Mouse (Mus musculus) erythroblast, embryonic 14.5 days (primary cell): Measurements from ENCODE around the gene Zdhhc7. TPM values are rescaled to one million over a fixed set of nuclear protein-coding genes. Genes with fewer than 3 reads are reported as not detected.

Source experiments
- H3K27me3 ChIP-seq: 2 replicates; pipeline ENCODE4 v1.6.1; 2012; ENCODE audit warnings: inconsistent platforms; ENCODE audit not compliant: control insufficient read depth
- H3K36me3 ChIP-seq: 2 replicates; pipeline ENCODE4 v1.6.1; 2012; ENCODE audit warnings: mild to moderate bottlenecking, inconsistent platforms; ENCODE audit not compliant: control insufficient read depth
- H3K4me1 ChIP-seq: 2 replicates; pipeline ENCODE4 v1.6.1; 2012; ENCODE audit warnings: inconsistent platforms; ENCODE audit not compliant: control insufficient read depth
- H3K4me3 ChIP-seq: replicated peaks from 2 replicates; pipeline ENCODE3; 2012; ENCODE audit warnings: moderate library complexity, mild to moderate bottlenecking, inconsistent platforms
- H3K9me3 ChIP-seq: 2 replicates; pipeline ENCODE4 v1.6.1; 2012; ENCODE audit warnings: low read length, inconsistent platforms, mixed read lengths; ENCODE audit not compliant: control insufficient read depth
- GATA1 ChIP-seq: IDR thresholded peaks from 2 replicates; pipeline ENCODE4 v1.6.1; 2012; ENCODE audit warnings: low read length, inconsistent platforms, mixed read lengths
- TAL1 ChIP-seq: IDR thresholded peaks from 3 replicates; pipeline ENCODE4 v1.6.1; 2012; ENCODE audit warnings: low read length, inconsistent platforms, mixed read lengths
- polyA plus RNA-seq: library from polyadenylated mRNA; stranded (reverse); fragments of >175 nt; gene quantifications from 2 replicates; pipeline ENCODE4 v1.2.3, GENCODE M21; 2012

The Zdhhc7 gene
- polyA plus RNA-seq: 1.8 and 4.0 TPM in 2 replicates

- H3K9me3 ChIP-seq: no peaks in the 10 kb centered on the region
- peaks cover 10% of the 10 kb centered on the region for H3K36me3 ChIP-seq
- TF ChIP-seq GATA1 (peak; percentile 23; the same call in 1 of the 2 replicates), TAL1 (no peak)
- no peaks in the 10 kb centered on the region for H3K27me3 ChIP-seq
- peak within 1 kb of the TSS; percentile 89 for H3K4me3 ChIP-seq
- peaks cover 47% of the 10 kb centered on the region for H3K4me1 ChIP-seq
These were observed at the start of gene Zdhhc7 for GRCm38 (mm10) chr8:120101068-120101972. Gene Zdhhc7, minus strand, starts transcription at chr8:120101482.

GRCm38 (mm10) chr8:120150028-120150427 lies 48.7 kb upstream of the Zdhhc7 start:
- Histone ChIP-seq H3K4me3 (no peak overlapping the region), H3K4me1 (no peaks in the 10 kb centered on the region), H3K9me3 (no peaks in the 10 kb centered on the region), H3K36me3 (no peaks in the 10 kb centered on the region), H3K27me3 (no peaks in the 10 kb centered on the region)
- no peak for TF ChIP-seq GATA1
- TF ChIP-seq TAL1: no peak

- TF ChIP-seq TAL1 (no peak), GATA1 (no peak)
- H3K9me3 ChIP-seq: no peaks in the 10 kb centered on the region
- no peaks in the 10 kb centered on the region for H3K36me3 ChIP-seq
- H3K4me1 ChIP-seq: no peaks in the 10 kb centered on the region
- no peaks in the 10 kb centered on the region for H3K27me3 ChIP-seq
- no peak overlapping the region for H3K4me3 ChIP-seq
These were observed 44.8 kb upstream of the Zdhhc7 start for GRCm38 (mm10) chr8:120146051-120146450.

GRCm38 (mm10) chr8:120144652-120145301 lies 43.5 kb upstream of the Zdhhc7 start:
- H3K4me1 ChIP-seq: no peaks in the 10 kb centered on the region
- no peaks in the 10 kb centered on the region for H3K9me3 ChIP-seq
- H3K4me3 ChIP-seq: no peak overlapping the region
- H3K36me3 ChIP-seq: no peaks in the 10 kb centered on the region
- no peaks in the 10 kb centered on the region for H3K27me3 ChIP-seq
- no peak for TF ChIP-seq GATA1
- no peak for TF ChIP-seq TAL1

- Histone ChIP-seq H3K4me1 (no peaks in the 10 kb centered on the region), H3K4me3 (no peak overlapping the region), H3K9me3 (no peaks in the 10 kb centered on the region), H3K36me3 (no peaks in the 10 kb centered on the region), H3K27me3 (no peaks in the 10 kb centered on the region)
- TF ChIP-seq TAL1: no peak
These were observed 42.8 kb upstream of the Zdhhc7 start for GRCm38 (mm10) chr8:120143911-120144651.

- peaks cover 2% of the 10 kb centered on the region; the same call in 1 of the 2 replicates for H3K27me3 ChIP-seq
- TF ChIP-seq GATA1 (no peak), TAL1 (no peak)
These were observed 39.5 kb upstream of the Zdhhc7 start for GRCm38 (mm10) chr8:120140769-120141168.

GRCm38 (mm10) chr8:120138958-120139357 lies 37.7 kb upstream of the Zdhhc7 start:
- H3K4me1 ChIP-seq: no peaks in the 10 kb centered on the region
- peaks cover 3% of the 10 kb centered on the region; the same call in 1 of the 2 replicates for H3K27me3 ChIP-seq
- TF ChIP-seq TAL1 (no peak), GATA1 (no peak)

More at GRCm38 (mm10) chr8:120140769-120141168, 39.5 kb upstream of the Zdhhc7 start:
- no peaks in the 10 kb centered on the region for H3K4me1 ChIP-seq
- no peaks in the 10 kb centered on the region for H3K9me3 ChIP-seq
- H3K4me3 ChIP-seq: no peak overlapping the region
- H3K36me3 ChIP-seq: no peaks in the 10 kb centered on the region

GRCm38 (mm10) chr8:120136618-120137017 lies 35.3 kb upstream of the Zdhhc7 start:
- H3K27me3 ChIP-seq: peaks cover 3% of the 10 kb centered on the region; the same call in 1 of the 2 replicates

More at GRCm38 (mm10) chr8:120138958-120139357, 37.7 kb upstream of the Zdhhc7 start:
- Histone ChIP-seq H3K9me3 (no peaks in the 10 kb centered on the region), H3K4me3 (no peak overlapping the region), H3K36me3 (no peaks in the 10 kb centered on the region)

GRCm38 (mm10) chr8:120135687-120136086 lies 34.4 kb upstream of the Zdhhc7 start:
- Histone ChIP-seq H3K9me3 (no peaks in the 10 kb centered on the region), H3K4me1 (no peaks in the 10 kb centered on the region), H3K36me3 (no peaks in the 10 kb centered on the region), H3K4me3 (no peak overlapping the region), H3K27me3 (peaks cover 3% of the 10 kb centered on the region; the same call in 1 of the 2 replicates)
- no peak for TF ChIP-seq GATA1
- no peak for TF ChIP-seq TAL1

More at GRCm38 (mm10) chr8:120136618-120137017, 35.3 kb upstream of the Zdhhc7 start:
- H3K9me3 ChIP-seq: no peaks in the 10 kb centered on the region
- no peak overlapping the region for H3K4me3 ChIP-seq
- H3K36me3 ChIP-seq: no peaks in the 10 kb centered on the region
- no peak for TF ChIP-seq TAL1
- TF ChIP-seq GATA1: no peak
- H3K4me1 ChIP-seq: no peaks in the 10 kb centered on the region
